Comparison of ENCODE assay signal across 11 mouse cellular contexts in genomic region chr11:111296309-111296721, GRCm38 (mm10).
DNase-seq lines count a peak whose midpoint lies in the region; ATAC-seq lines count a peak whose summit lies in the region.
"Had no signal": no experiment of that assay in that cellular context is flagged by ENCODE, and none has a peak within 500 bp of the region (broad histone marks: within the 10 kb centered on the region; RNA-seq: fewer than 3 reads in every experiment).

No protein-coding gene starts in this region.

- peaks cover 4% of the 10 kb centered on the region for H3K4me1 ChIP-seq in kidney, embryonic 16.5 days (ENCODE audit: insufficient read depth, low read length)
- peaks cover 8% of the 10 kb centered on the region for H3K4me1 ChIP-seq in hindbrain, embryonic 12.5 days
- H3K4me1 ChIP-seq in neural tube, embryonic 11.5 days (ENCODE audit: control insufficient read depth, insufficient read depth, low read length), result no peaks in the 10 kb centered on the region

- 0 out of 2 replicates have a peak overlapping the region, but pooled peaks have one; percentile 18 for H3K4me2 ChIP-seq in kidney, embryonic 16.5 days (replicated peaks; ENCODE audit: low read depth, low read length)
- peak overlapping the region; percentile 40 for H3K4me2 ChIP-seq in hindbrain, embryonic 12.5 days (replicated peaks)
- peak overlapping the region; percentile 28; the same call in 1 of the 2 replicates for H3K4me2 ChIP-seq in neural tube, embryonic 11.5 days (ENCODE audit: low read depth)

- H3K27ac ChIP-seq in kidney, embryonic 16.5 days (ENCODE audit: low read length), result no peak overlapping the region
- 0 out of 2 replicates have a peak overlapping the region, but pooled peaks have one; percentile 2 for H3K27ac ChIP-seq in hindbrain, embryonic 12.5 days
- H3K27ac ChIP-seq in neural tube, embryonic 11.5 days (ENCODE audit: low read depth, low read length), result no peak overlapping the region
- H3K27ac ChIP-seq: gastrocnemius, adult 2 months; kidney, postnatal 0 days had no signal

- peaks cover 13% of the 10 kb centered on the region; the same call in 1 of the 2 replicates for H3K9me3 ChIP-seq in kidney, embryonic 16.5 days (ENCODE audit: low read length)
- H3K9me3 ChIP-seq in hindbrain, embryonic 12.5 days (replicated peaks), result peaks cover 9% of the 10 kb centered on the region
- no peaks in the 10 kb centered on the region for H3K9me3 ChIP-seq in neural tube, embryonic 11.5 days (ENCODE audit: control insufficient read depth, low read length)

- no peak overlapping the region for H3K9ac ChIP-seq in kidney, embryonic 16.5 days (replicated peaks; ENCODE audit: low read length)
- peak overlapping the region; percentile 49 for H3K9ac ChIP-seq in hindbrain, embryonic 12.5 days
- H3K9ac ChIP-seq in neural tube, embryonic 11.5 days (ENCODE audit: low read length), result no peak overlapping the region

- no peaks in the 10 kb centered on the region for H3K36me3 ChIP-seq in kidney, embryonic 16.5 days (ENCODE audit: insufficient read depth, low read length)
- no peaks in the 10 kb centered on the region for H3K36me3 ChIP-seq in hindbrain, embryonic 12.5 days
- H3K36me3 ChIP-seq in neural tube, embryonic 11.5 days (ENCODE audit: control insufficient read depth, insufficient read depth, low read length), result no peaks in the 10 kb centered on the region

- peak; percentile 45 for DNase-seq in embryo, embryonic 11 days
- DNase-seq in embryo, embryonic 10 days (ENCODE audit: low spot score), result no peak
- DNase-seq in kidney, postnatal 25 days, result no peak
- DNase-seq in neural tube, embryonic 11.5 days (ENCODE audit: low spot score), result peak; percentile 52
- DNase-seq in ovary, postnatal 36 days (ENCODE audit: low spot score), result no peak
- DNase-seq in spleen, postnatal 14 days (ENCODE audit: low spot score in 2 of 2), result no peak
- DNase-seq: gastrocnemius, adult 2 months; lung, postnatal 14 days had no signal

- H3K4me3 ChIP-seq in kidney, embryonic 16.5 days (ENCODE audit: low read length), result no peak overlapping the region
- H3K4me3 ChIP-seq in hindbrain, embryonic 12.5 days, result no peak overlapping the region
- H3K4me3 ChIP-seq in neural tube, embryonic 11.5 days (ENCODE audit: low read depth, low read length), result no peak overlapping the region
- H3K4me3 ChIP-seq: gastrocnemius, adult 2 months had no signal

- peaks cover 3% of the 10 kb centered on the region; the same call in 1 of the 2 replicates for H3K27me3 ChIP-seq in kidney, embryonic 16.5 days (ENCODE audit: insufficient read depth, low read length)
- no peaks in the 10 kb centered on the region for H3K27me3 ChIP-seq in hindbrain, embryonic 12.5 days
- H3K27me3 ChIP-seq in neural tube, embryonic 11.5 days (ENCODE audit: control insufficient read depth, insufficient read depth, low read length), result no peaks in the 10 kb centered on the region

- 22% methylated on average over 9 of the region's 9 CpGs for WGBS in kidney, embryonic 16.5 days
- WGBS in hindbrain, embryonic 12.5 days, result 22% methylated on average over 9 of the region's 9 CpGs
- 12% methylated on average over 9 of the region's 9 CpGs for WGBS in neural tube, embryonic 11.5 days

- ATAC-seq in kidney, embryonic 16.5 days (ENCODE audit: low FRiP score, low TSS enrichment), result no peak
- peak; percentile 63 for ATAC-seq in hindbrain, embryonic 12.5 days (ENCODE audit: low FRiP score)
- peak; percentile 88 for ATAC-seq in neural tube, embryonic 11.5 days (ENCODE audit: insufficient read depth, low FRiP score, low TSS enrichment)

Comparison
In these comparisons a context has a peak if more than half of its experiments do, and no peak if none do; other contexts are left out.
1. DNase-seq: peak in embryo, embryonic 11 days (single experiment) and neural tube, embryonic 11.5 days (single experiment); none in embryo, embryonic 10 days (single experiment), kidney, postnatal 25 days (0 of 2), ovary, postnatal 36 days (single experiment) and spleen, postnatal 14 days (0 of 2).
2. Peak in every context shown above with its lines, with median percentiles within 50 percentile points of each other: H3K4me2 ChIP-seq.